Mouse (Mus musculus): ENCODE measurements around the gene Olfr516.
"Not testable (repeated sequence)": the region's sequence is repeated elsewhere in the genome, so short reads cannot be mapped to it uniquely, and the experiment has no call there.

The Olfr516 gene

DNA sequence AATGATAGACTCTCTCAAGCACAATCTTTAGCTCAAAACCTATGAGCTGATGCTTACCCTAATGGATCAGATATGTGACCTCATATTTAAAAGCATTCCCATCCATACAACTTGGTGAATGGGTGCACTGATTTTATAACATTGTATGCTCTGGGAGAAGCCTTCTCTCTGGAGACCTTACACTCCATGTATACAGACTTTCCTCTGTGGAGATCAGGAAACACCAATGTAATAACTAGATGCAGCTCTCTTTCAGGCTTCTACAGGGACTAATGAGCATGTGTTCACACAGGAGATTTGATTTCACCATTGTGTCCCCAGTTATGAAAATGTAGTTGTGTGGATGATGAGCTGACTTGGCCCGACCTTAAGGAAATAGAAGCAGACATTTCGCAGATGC, at the start of gene Olfr516:
Gene Olfr516, minus strand, starts transcription at position 101 of the 400 bp plus-strand sequence.
- no peak for DNase-seq (ENCODE audit: low spot score)

DNA sequence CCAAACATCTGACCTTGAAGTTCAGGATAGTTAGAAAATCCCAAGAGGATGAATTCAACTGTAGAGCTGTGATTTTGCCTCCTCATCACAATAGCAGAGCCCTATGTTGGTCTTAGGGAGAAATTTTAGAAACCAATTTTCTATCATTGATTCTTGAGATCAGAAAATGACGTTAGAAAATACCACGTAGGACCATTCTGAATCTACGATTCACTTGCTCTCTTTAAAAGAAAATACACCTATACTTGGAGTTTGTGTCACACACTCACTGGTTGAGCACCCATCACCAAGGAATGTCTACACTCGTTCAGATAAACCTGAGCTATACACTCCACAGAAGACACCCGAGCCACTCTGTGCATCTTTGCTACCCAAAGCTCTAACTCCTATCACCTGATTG, 44.0 kb upstream of the Olfr516 start, which contains the start of gene Olfr519:
Gene Olfr519, minus strand, starts transcription at position 101 of the 400 bp plus-strand sequence.
- no peak for DNase-seq (ENCODE audit: low spot score)

DNA sequence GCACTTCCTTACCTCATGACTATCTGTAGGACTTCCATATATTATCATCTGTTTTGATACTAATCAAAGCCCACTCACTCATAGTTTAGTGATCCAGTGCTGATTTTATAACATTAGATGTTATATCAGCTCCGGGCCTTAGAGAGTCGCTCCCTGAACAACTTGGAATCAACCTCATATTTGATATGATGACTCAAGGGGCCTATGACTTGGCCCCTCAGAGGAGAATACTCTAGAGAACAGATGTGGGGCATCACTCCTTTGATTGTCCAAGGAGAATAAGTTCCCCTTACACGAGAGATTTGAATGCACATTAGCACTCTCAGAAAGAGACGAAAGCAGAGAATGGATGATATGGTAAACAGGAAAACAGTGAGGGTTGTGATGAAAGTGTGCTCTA, 34.6 kb upstream of the Olfr516 start, which contains the start of gene Olfr518:
Gene Olfr518, minus strand, starts transcription at position 101 of the 400 bp plus-strand sequence.
- DNase-seq (ENCODE audit: low spot score): no peak

DNA sequence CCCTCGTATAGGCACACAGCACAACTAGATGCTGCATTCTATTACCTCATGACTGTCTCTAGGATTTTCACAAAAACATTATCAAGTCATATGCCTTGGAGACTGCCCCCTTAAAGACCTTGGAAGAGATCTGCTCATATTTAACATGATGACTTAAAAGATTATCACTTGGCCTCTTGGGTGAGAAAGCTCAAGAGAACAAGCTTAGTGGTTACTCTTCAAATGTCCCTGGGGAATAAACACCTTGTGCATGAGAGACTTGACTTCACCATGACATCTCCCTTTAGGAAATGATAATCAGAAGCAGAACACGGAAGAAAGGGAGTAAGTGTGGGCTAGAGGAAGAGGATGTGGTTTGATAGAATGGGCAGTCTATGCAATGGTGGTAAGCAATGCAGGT, 21.9 kb upstream of the Olfr516 start, which contains the start of gene Olfr517:
Gene Olfr517, minus strand, starts transcription at position 101 of the 400 bp plus-strand sequence.
- no peak for DNase-seq (ENCODE audit: low spot score)

DNA sequence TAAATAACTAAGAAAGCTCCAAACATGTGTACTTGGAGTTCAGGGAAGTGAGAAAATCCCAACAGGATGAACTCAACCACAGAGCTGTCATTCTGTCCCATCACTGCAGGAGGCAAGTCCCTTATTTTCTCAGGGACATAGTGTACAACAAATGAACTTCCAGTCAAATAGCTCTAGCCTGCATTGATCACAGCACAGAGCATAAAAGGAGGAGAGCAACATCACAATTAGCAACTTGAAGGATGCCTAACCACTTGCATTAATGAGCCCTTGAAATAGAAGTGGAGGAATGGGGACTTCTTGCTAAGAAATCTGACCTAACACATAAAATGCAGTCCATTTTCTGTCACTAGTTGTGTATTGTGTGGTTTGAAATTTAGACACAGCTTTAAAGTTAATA, 24.4 kb downstream of the Olfr516 start, which contains the start of gene Olfr514:
Gene Olfr514, minus strand, starts transcription at position 101 of the 400 bp plus-strand sequence.
- no peak for DNase-seq (ENCODE audit: low spot score)

DNA sequence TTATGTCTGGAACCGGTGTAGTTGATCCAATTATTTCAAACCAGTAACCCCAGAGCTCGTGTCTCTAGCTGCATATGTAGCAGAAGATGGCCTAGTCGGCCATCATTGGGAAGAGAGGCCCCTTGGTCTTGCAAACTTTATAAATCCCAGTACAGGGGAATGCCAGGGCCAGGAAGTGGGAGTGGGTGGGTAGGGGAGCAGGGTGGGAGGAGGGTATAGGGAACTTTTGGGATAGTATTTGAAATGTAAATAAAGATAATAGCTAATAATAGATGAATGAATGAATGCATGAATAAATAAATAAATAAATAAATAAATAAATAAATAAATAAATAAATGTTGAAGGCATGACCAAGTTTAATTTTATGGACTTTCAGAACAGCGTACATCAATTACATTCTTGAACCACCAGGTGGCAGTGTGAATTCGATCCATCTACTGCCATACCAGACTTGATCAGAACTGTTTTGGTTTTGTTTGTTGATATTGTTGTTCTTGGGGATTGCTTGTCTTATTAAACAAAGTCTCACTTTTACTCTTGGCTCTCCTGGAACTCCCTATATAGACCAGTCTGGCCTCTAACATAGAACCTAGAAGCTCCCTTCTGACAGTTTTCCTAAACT, 35.6 kb downstream of the Olfr516 start:
- not testable (repeated sequence) for DNase-seq (ENCODE audit: low spot score)

DNA sequence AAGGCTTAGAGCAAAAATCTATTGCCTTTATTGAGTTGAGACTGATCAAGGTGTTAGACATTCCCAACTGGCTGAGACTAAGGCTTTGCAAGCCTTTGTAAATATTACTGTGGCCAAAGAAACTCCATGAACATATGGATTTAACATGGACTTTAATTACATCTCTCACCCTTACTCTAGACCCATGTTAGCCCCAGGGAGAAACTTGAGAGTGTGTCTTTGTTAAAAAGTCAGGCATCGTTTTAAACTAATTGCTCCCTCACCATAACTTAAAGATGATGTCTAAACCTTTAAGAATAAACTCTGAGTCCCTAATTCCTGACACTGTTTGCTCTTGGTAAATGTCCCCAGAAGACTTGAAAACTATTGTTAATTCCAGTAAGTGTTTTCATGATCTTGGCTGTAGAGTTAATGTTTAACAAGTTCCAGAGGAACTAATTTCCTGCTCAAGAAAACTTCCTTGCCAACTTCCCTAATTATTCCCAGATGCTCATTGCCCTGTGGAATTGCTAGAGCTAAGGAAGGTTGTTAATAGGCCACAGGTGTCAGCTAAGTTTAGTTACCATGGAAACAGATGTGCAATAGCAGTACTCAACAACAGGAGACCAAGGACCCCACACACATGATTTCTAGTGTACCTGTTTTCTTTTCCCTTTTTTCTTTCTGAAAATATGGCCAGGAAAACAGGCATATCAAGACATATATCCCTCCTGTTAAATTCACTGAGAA, 53.0 kb downstream of the Olfr516 start:
- DNase-seq (ENCODE audit: low spot score): no peak
